Mouse (Mus musculus) lung, embryonic 16.5 days (tissue): ENCODE results near the gene Prr5. TPM values are rescaled to one million over a fixed set of nuclear protein-coding genes. Genes with fewer than 3 reads are reported as not detected.

Experiments
- ATAC-seq: fragments of 200-750 bp; cut with Nextera tagmentation; 2 replicates; pipeline ENCODE4 v1.8.0; 2017; ENCODE audit warnings: low read depth, mild to moderate bottlenecking, moderate library complexity
- H3K27ac ChIP-seq: fragments of 300-500 bp; sonication (generic); 2 replicates; pipeline ENCODE4 v1.5.1; 2014; ENCODE audit warnings: mild to moderate bottlenecking, control low read depth, low read length
- H3K27me3 ChIP-seq: fragments of 300-500 bp; sonication (generic); 2 replicates; pipeline ENCODE4 v1.6.1; 2014; ENCODE audit warnings: low read depth, low read length, mixed read lengths; ENCODE audit not compliant: control insufficient read depth, insufficient read depth
- H3K36me3 ChIP-seq: fragments of 300-500 bp; sonication (generic); 2 replicates; pipeline ENCODE4 v1.6.1; 2014; ENCODE audit warnings: low read length; ENCODE audit not compliant: control insufficient read depth, insufficient read depth
- H3K4me1 ChIP-seq: fragments of 300-500 bp; sonication (generic); replicated peaks from 2 replicates; pipeline ENCODE4 v1.6.1; 2014; ENCODE audit warnings: low read length, mixed read lengths; ENCODE audit not compliant: control insufficient read depth, insufficient read depth
- H3K4me2 ChIP-seq: fragments of 300-500 bp; sonication (generic); 2 replicates; pipeline ENCODE4 v1.6.1; 2014; ENCODE audit warnings: low read depth, low read length, control low read depth
- H3K4me3 ChIP-seq: fragments of 300-500 bp; sonication (generic); 2 replicates; pipeline ENCODE4 v1.5.1; 2014; ENCODE audit warnings: mild to moderate bottlenecking, low read length, control low read depth
- H3K9ac ChIP-seq: fragments of 300-500 bp; sonication (generic); 2 replicates; pipeline ENCODE4 v1.6.1; 2014; ENCODE audit warnings: low read length, control low read depth
- H3K9me3 ChIP-seq: fragments of 300-500 bp; sonication (generic); 2 replicates; pipeline ENCODE4 v1.6.1; 2016; ENCODE audit warnings: low read length; ENCODE audit not compliant: control insufficient read depth
- WGBS: fragments of 180-500 bp; shearing (Covaris S2); extraction: QIAGEN DNeasy Blood & Tissue Kit; methylation state at CpG from one replicate; pipeline ENCODE4 v1.1.7; 2014; 5-methylcytosine and 5-hydroxymethylcytosine counted together
- polyA plus RNA-seq: library from polyadenylated mRNA; unstranded; fragments of >200 nt; fragmentation: Nextera tagmentation; extraction: Ambion mirVana; gene quantifications from 2 replicates; pipeline ENCODE4 v1.2.1, GENCODE M21; 2015

Prr5 gene
- polyA plus RNA-seq, 1 experiment from 2014 or later: 18.3 TPM

GRCm38 (mm10) chr15:84682206-84682605 is 12.8 kb downstream of the Prr5 start:
- Histone ChIP-seq H3K4me2 (peak overlapping the region; percentile 89), H3K36me3 (no peaks in the 10 kb centered on the region), H3K27me3 (no peaks in the 10 kb centered on the region), H3K9ac (peak overlapping the region; percentile 80), H3K27ac (peak overlapping the region; percentile 72; the same call in 1 of the 2 replicates), H3K4me1 (peaks cover 14% of the 10 kb centered on the region), H3K4me3 (peak overlapping the region; percentile 77), H3K9me3 (no peaks in the 10 kb centered on the region; the same call in 1 of the 2 replicates)
- 48% methylated on average over 3 of the region's 3 CpGs for WGBS
- ATAC-seq: no peak

- Histone ChIP-seq H3K9ac (0 out of 2 replicates have a peak overlapping the region, but pooled peaks have one; percentile 4), H3K9me3 (no peaks in the 10 kb centered on the region; the same call in 1 of the 2 replicates), H3K4me3 (no peak overlapping the region), H3K27me3 (no peaks in the 10 kb centered on the region), H3K27ac (no peak overlapping the region), H3K4me2 (peak overlapping the region; percentile 89; the same call in 1 of the 2 replicates), H3K36me3 (no peaks in the 10 kb centered on the region), H3K4me1 (peaks cover 16% of the 10 kb centered on the region)
- no peak for ATAC-seq
- WGBS: 72% methylated on average over 5 of the region's 5 CpGs
Observed at GRCm38 (mm10) chr15:84682821-84683220, 13.4 kb downstream of the Prr5 start.

- no peak for ATAC-seq
- no peak overlapping the region for H3K27ac ChIP-seq
- no peak overlapping the region for H3K9ac ChIP-seq
- WGBS: 73% methylated on average over 5 of the region's 5 CpGs
- 0 out of 2 replicates have a peak, but pooled peaks cover 2% of the 10 kb centered on the region for H3K36me3 ChIP-seq
- no peak overlapping the region for H3K4me2 ChIP-seq
- H3K9me3 ChIP-seq: no peaks in the 10 kb centered on the region; the same call in 1 of the 2 replicates
- peaks cover 28% of the 10 kb centered on the region for H3K4me1 ChIP-seq
- H3K4me3 ChIP-seq: no peak overlapping the region
- no peaks in the 10 kb centered on the region for H3K27me3 ChIP-seq
Observed at GRCm38 (mm10) chr15:84684520-84684919, 15.1 kb downstream of the Prr5 start.

- Histone ChIP-seq H3K27me3 (no peaks in the 10 kb centered on the region), H3K4me1 (peaks cover 29% of the 10 kb centered on the region), H3K36me3 (peaks cover 7% of the 10 kb centered on the region; the same call in 1 of the 2 replicates), H3K4me3 (no peak overlapping the region), H3K9ac (no peak overlapping the region), H3K9me3 (no peaks in the 10 kb centered on the region; the same call in 1 of the 2 replicates), H3K4me2 (no peak overlapping the region), H3K27ac (no peak overlapping the region)
- WGBS: 52% methylated on average over 3 of the region's 3 CpGs
- no peak for ATAC-seq
Observed at GRCm38 (mm10) chr15:84685417-84685816, 16.0 kb downstream of the Prr5 start.

- WGBS: 51% methylated on average over 14 of the region's 14 CpGs
- Histone ChIP-seq H3K9ac (no peak overlapping the region), H3K4me2 (no peak overlapping the region), H3K36me3 (peaks cover 8% of the 10 kb centered on the region; the same call in 1 of the 2 replicates), H3K9me3 (no peaks in the 10 kb centered on the region; the same call in 1 of the 2 replicates), H3K4me1 (peaks cover 14% of the 10 kb centered on the region), H3K27ac (no peak overlapping the region), H3K4me3 (no peak overlapping the region), H3K27me3 (no peaks in the 10 kb centered on the region)
- ATAC-seq: peak; percentile 35; the same call in 1 of the 2 replicates
Observed at GRCm38 (mm10) chr15:84687904-84688303, 18.5 kb downstream of the Prr5 start.

GRCm38 (mm10) chr15:84689356-84689755 is 19.9 kb downstream of the Prr5 start:
- peak; percentile 32 for ATAC-seq
- no peaks in the 10 kb centered on the region; the same call in 1 of the 2 replicates for H3K9me3 ChIP-seq
- no peak overlapping the region for H3K4me2 ChIP-seq
- H3K27me3 ChIP-seq: no peaks in the 10 kb centered on the region
- H3K4me1 ChIP-seq: peaks cover 14% of the 10 kb centered on the region; the same call in 1 of the 2 replicates
- WGBS: 52% methylated on average over 6 of the region's 6 CpGs
- H3K4me3 ChIP-seq: no peak overlapping the region
- peaks cover 19% of the 10 kb centered on the region for H3K36me3 ChIP-seq
- H3K27ac ChIP-seq: no peak overlapping the region
- no peak overlapping the region for H3K9ac ChIP-seq

GRCm38 (mm10) chr15:84691513-84691912 is 22.1 kb downstream of the Prr5 start:
- Histone ChIP-seq H3K4me1 (peaks cover 14% of the 10 kb centered on the region; the same call in 1 of the 2 replicates), H3K27me3 (no peaks in the 10 kb centered on the region), H3K27ac (no peak overlapping the region), H3K36me3 (peaks cover 19% of the 10 kb centered on the region), H3K4me2 (no peak overlapping the region), H3K4me3 (no peak overlapping the region), H3K9ac (no peak overlapping the region), H3K9me3 (no peaks in the 10 kb centered on the region; the same call in 1 of the 2 replicates)
- ATAC-seq: no peak
- 91% methylated on average over 6 of the region's 6 CpGs for WGBS

- Histone ChIP-seq H3K9ac (no peak overlapping the region), H3K36me3 (peaks cover 19% of the 10 kb centered on the region), H3K4me2 (no peak overlapping the region), H3K27me3 (no peaks in the 10 kb centered on the region), H3K4me1 (peaks cover 14% of the 10 kb centered on the region; the same call in 1 of the 2 replicates), H3K4me3 (no peak overlapping the region), H3K9me3 (no peaks in the 10 kb centered on the region), H3K27ac (no peak overlapping the region)
- ATAC-seq: no peak
- 78% methylated on average over 7 of the region's 7 CpGs for WGBS
Observed at GRCm38 (mm10) chr15:84692645-84693044, 23.2 kb downstream of the Prr5 start.

GRCm38 (mm10) chr15:84696021-84696420 is 26.6 kb downstream of the Prr5 start:
- Histone ChIP-seq H3K27ac (no peak overlapping the region), H3K9ac (no peak overlapping the region), H3K9me3 (no peaks in the 10 kb centered on the region), H3K4me3 (no peak overlapping the region), H3K27me3 (no peaks in the 10 kb centered on the region), H3K4me2 (no peak overlapping the region), H3K36me3 (peaks cover 18% of the 10 kb centered on the region), H3K4me1 (no peaks in the 10 kb centered on the region)
- no peak for ATAC-seq
- WGBS: 74% methylated on average over 4 of the region's 4 CpGs
